Mouse (Mus musculus): Measurements from ENCODE around the gene Olfr1532-ps1. TPM values are rescaled to one million over a fixed set of nuclear protein-coding genes. Genes with fewer than 3 reads are reported as not detected.
"Not testable (repeated sequence)": the region's sequence is repeated elsewhere in the genome, so short reads cannot be mapped to it uniquely, and the experiment has no call there.

The Olfr1532-ps1 gene
- polyA plus RNA-seq (2015; fragmentation: Nextera tagmentation; extraction: Ambion mirVana), result not detected in 2 replicates

GRCm38 (mm10) chr7:106907676-106908075 lies at the start of gene Olfr1532-ps1:
Olfr1532-ps1 (plus strand) TSS chr7:106908001.
- H3K9me3 ChIP-seq (ENCODE audit: control insufficient read depth, low read length), result no peaks in the 10 kb centered on the region
- H3K27me3 ChIP-seq (replicated peaks; ENCODE audit: control insufficient read depth, insufficient read depth, low read length), result no peaks in the 10 kb centered on the region
- ATAC-seq, result no peak
- no peak within 1 kb of the TSS for H3K9ac ChIP-seq (ENCODE audit: low read depth, low read length)
- no peaks in the 10 kb centered on the region for H3K4me1 ChIP-seq (ENCODE audit: control insufficient read depth, insufficient read depth, low read depth, low read length)
- H3K27ac ChIP-seq (ENCODE audit: low read depth, low read length), result no peak within 1 kb of the TSS
- no peak within 1 kb of the TSS for H3K4me2 ChIP-seq (ENCODE audit: low read length)
- 61% methylated on average over 2 of the region's 2 CpGs for WGBS
- no peaks in the 10 kb centered on the region for H3K36me3 ChIP-seq (ENCODE audit: control insufficient read depth, insufficient read depth, low read length)
- no peak within 1 kb of the TSS for H3K4me3 ChIP-seq (ENCODE audit: low read length)

- Histone ChIP-seq H3K36me3 (ENCODE audit: control insufficient read depth, insufficient read depth, low read length) (no peaks in the 10 kb centered on the region), H3K4me3 (ENCODE audit: low read length) (no peak within 1 kb of the TSS), H3K4me1 (ENCODE audit: control insufficient read depth, insufficient read depth, low read depth, low read length) (no peaks in the 10 kb centered on the region), H3K27ac (ENCODE audit: low read depth, low read length) (no peak within 1 kb of the TSS), H3K27me3 (replicated peaks; ENCODE audit: control insufficient read depth, insufficient read depth, low read length) (no peaks in the 10 kb centered on the region), H3K9ac (ENCODE audit: low read depth, low read length) (no peak within 1 kb of the TSS), H3K4me2 (ENCODE audit: low read length) (no peak within 1 kb of the TSS), H3K9me3 (ENCODE audit: control insufficient read depth, low read length) (no peaks in the 10 kb centered on the region)
- no peak for ATAC-seq
Measured at GRCm38 (mm10) chr7:106862885-106863284, 44.9 kb upstream of the Olfr1532-ps1 start, which contains the start of gene Olfr704. Olfr704 (plus strand) TSS chr7:106863185.

GRCm38 (mm10) chr7:106876791-106877190 lies 31.0 kb upstream of the Olfr1532-ps1 start, which contains the start of gene Olfr705:
Olfr705 (minus strand) TSS chr7:106876891.
- no peak for ATAC-seq
- H3K27me3 ChIP-seq (replicated peaks; ENCODE audit: control insufficient read depth, insufficient read depth, low read length), result no peaks in the 10 kb centered on the region
- WGBS, result 87% methylated on average over 3 of the region's 3 CpGs

GRCm38 (mm10) chr7:106888062-106888461 lies 19.7 kb upstream of the Olfr1532-ps1 start, which contains the start of gene Olfr706:
Olfr706 (minus strand) TSS chr7:106888162.
- H3K9me3 ChIP-seq (ENCODE audit: control insufficient read depth, low read length), result no peaks in the 10 kb centered on the region
- H3K9ac ChIP-seq (ENCODE audit: low read depth, low read length), result no peak within 1 kb of the TSS
- no peak within 1 kb of the TSS for H3K4me2 ChIP-seq (ENCODE audit: low read length)
- 83% methylated on average over 2 of the region's 2 CpGs for WGBS
- H3K4me1 ChIP-seq (ENCODE audit: control insufficient read depth, insufficient read depth, low read depth, low read length), result no peaks in the 10 kb centered on the region
- no peak for ATAC-seq
- no peaks in the 10 kb centered on the region for H3K36me3 ChIP-seq (ENCODE audit: control insufficient read depth, insufficient read depth, low read length)
- H3K27ac ChIP-seq (ENCODE audit: low read depth, low read length), result no peak within 1 kb of the TSS
- no peak within 1 kb of the TSS for H3K4me3 ChIP-seq (ENCODE audit: low read length)
- H3K27me3 ChIP-seq (replicated peaks; ENCODE audit: control insufficient read depth, insufficient read depth, low read length), result no peaks in the 10 kb centered on the region

More at GRCm38 (mm10) chr7:106876791-106877190, 31.0 kb upstream of the Olfr1532-ps1 start, which contains the start of gene Olfr705:
- H3K4me3 ChIP-seq (ENCODE audit: low read length), result no peak within 1 kb of the TSS
- H3K9ac ChIP-seq (ENCODE audit: low read depth, low read length), result no peak within 1 kb of the TSS
- H3K36me3 ChIP-seq (ENCODE audit: control insufficient read depth, insufficient read depth, low read length), result no peaks in the 10 kb centered on the region
- H3K9me3 ChIP-seq (ENCODE audit: control insufficient read depth, low read length), result no peaks in the 10 kb centered on the region
- H3K27ac ChIP-seq (ENCODE audit: low read depth, low read length), result no peak within 1 kb of the TSS
- H3K4me2 ChIP-seq (ENCODE audit: low read length), result no peak within 1 kb of the TSS
- H3K4me1 ChIP-seq (ENCODE audit: control insufficient read depth, insufficient read depth, low read depth, low read length), result no peaks in the 10 kb centered on the region

- H3K9ac ChIP-seq (ENCODE audit: low read depth, low read length); H3K4me2 ChIP-seq (ENCODE audit: low read length); ATAC-seq; H3K4me1 ChIP-seq (ENCODE audit: control insufficient read depth, insufficient read depth, low read depth, low read length); H3K27me3 ChIP-seq (replicated peaks; ENCODE audit: control insufficient read depth, insufficient read depth, low read length); H3K9me3 ChIP-seq (ENCODE audit: control insufficient read depth, low read length); H3K4me3 ChIP-seq (ENCODE audit: low read length); H3K36me3 ChIP-seq (ENCODE audit: control insufficient read depth, insufficient read depth, low read length); H3K27ac ChIP-seq (ENCODE audit: low read depth, low read length): not testable (repeated sequence)
- 84% methylated on average over 3 of the region's 3 CpGs for WGBS
Measured at GRCm38 (mm10) chr7:106901141-106901540, 6.7 kb upstream of the Olfr1532-ps1 start, which contains the start of gene Olfr707. Olfr707 (minus strand) TSS chr7:106901241.

GRCm38 (mm10) chr7:106920961-106921360 lies 13.2 kb downstream of the Olfr1532-ps1 start:
- not testable (repeated sequence) for H3K9ac ChIP-seq (ENCODE audit: low read depth, low read length)

GRCm38 (mm10) chr7:106932119-106932518 lies 24.3 kb downstream of the Olfr1532-ps1 start, which contains the start of gene Olfr709-ps1:
Olfr709-ps1 (minus strand) TSS chr7:106932219.
- H3K4me3 ChIP-seq (ENCODE audit: low read length), result no peak within 1 kb of the TSS
- no peaks in the 10 kb centered on the region for H3K9me3 ChIP-seq (ENCODE audit: control insufficient read depth, low read length)
- no peak within 1 kb of the TSS for H3K27ac ChIP-seq (ENCODE audit: low read depth, low read length)
- H3K4me1 ChIP-seq (ENCODE audit: control insufficient read depth, insufficient read depth, low read depth, low read length), result no peaks in the 10 kb centered on the region
- no peaks in the 10 kb centered on the region for H3K36me3 ChIP-seq (ENCODE audit: control insufficient read depth, insufficient read depth, low read length)
- no peak within 1 kb of the TSS for H3K4me2 ChIP-seq (ENCODE audit: low read length)
- no peak within 1 kb of the TSS for H3K9ac ChIP-seq (ENCODE audit: low read depth, low read length)
- H3K27me3 ChIP-seq (replicated peaks; ENCODE audit: control insufficient read depth, insufficient read depth, low read length), result no peaks in the 10 kb centered on the region
- no peak for ATAC-seq

More at GRCm38 (mm10) chr7:106920961-106921360, 13.2 kb downstream of the Olfr1532-ps1 start:
- not testable (repeated sequence) for H3K4me1 ChIP-seq (ENCODE audit: control insufficient read depth, insufficient read depth, low read depth, low read length); H3K27ac ChIP-seq (ENCODE audit: low read depth, low read length); ATAC-seq; H3K9me3 ChIP-seq (ENCODE audit: control insufficient read depth, low read length); H3K4me3 ChIP-seq (ENCODE audit: low read length); H3K36me3 ChIP-seq (ENCODE audit: control insufficient read depth, insufficient read depth, low read length); H3K4me2 ChIP-seq (ENCODE audit: low read length); H3K27me3 ChIP-seq (replicated peaks; ENCODE audit: control insufficient read depth, insufficient read depth, low read length)
- WGBS, result 85% methylated on average over 2 of the region's 7 CpGs

- 81% methylated on average over 3 of the region's 3 CpGs for WGBS
- Histone ChIP-seq H3K4me2 (ENCODE audit: low read length) (no peak within 1 kb of the TSS), H3K36me3 (ENCODE audit: control insufficient read depth, insufficient read depth, low read length) (no peaks in the 10 kb centered on the region), H3K4me3 (ENCODE audit: low read length) (no peak within 1 kb of the TSS), H3K27ac (ENCODE audit: low read depth, low read length) (no peak within 1 kb of the TSS), H3K27me3 (replicated peaks; ENCODE audit: control insufficient read depth, insufficient read depth, low read length) (no peaks in the 10 kb centered on the region), H3K4me1 (ENCODE audit: control insufficient read depth, insufficient read depth, low read depth, low read length) (no peaks in the 10 kb centered on the region), H3K9ac (ENCODE audit: low read depth, low read length) (no peak within 1 kb of the TSS), H3K9me3 (ENCODE audit: control insufficient read depth, low read length) (no peaks in the 10 kb centered on the region)
- ATAC-seq, result no peak
Measured at GRCm38 (mm10) chr7:106948212-106948611, 40.4 kb downstream of the Olfr1532-ps1 start, which contains the start of gene Olfr710. Olfr710 (minus strand) TSS chr7:106948312.

- Histone ChIP-seq H3K4me3 (ENCODE audit: low read length) (no peak within 1 kb of the TSS), H3K9ac (ENCODE audit: low read depth, low read length) (no peak within 1 kb of the TSS), H3K4me1 (ENCODE audit: control insufficient read depth, insufficient read depth, low read depth, low read length) (no peaks in the 10 kb centered on the region), H3K4me2 (ENCODE audit: low read length) (no peak within 1 kb of the TSS), H3K27ac (ENCODE audit: low read depth, low read length) (no peak within 1 kb of the TSS), H3K9me3 (ENCODE audit: control insufficient read depth, low read length) (no peaks in the 10 kb centered on the region), H3K36me3 (ENCODE audit: control insufficient read depth, insufficient read depth, low read length) (no peaks in the 10 kb centered on the region), H3K27me3 (replicated peaks; ENCODE audit: control insufficient read depth, insufficient read depth, low read length) (no peaks in the 10 kb centered on the region)
- no peak for ATAC-seq
- WGBS, result 77% methylated on average over 1 of the region's 1 CpGs
Measured at GRCm38 (mm10) chr7:106963837-106964236, 56.0 kb downstream of the Olfr1532-ps1 start, which contains the start of gene Olfr6. Olfr6 (minus strand) TSS chr7:106963937.

All from hindbrain, embryonic 16.5 days (tissue).